Mouse (Mus musculus): Measurements from ENCODE around the gene Zfp882. TPM values are rescaled to one million over a fixed set of nuclear protein-coding genes. Genes with fewer than 3 reads are reported as not detected.
"Not testable (repeated sequence)": the region's sequence is repeated elsewhere in the genome, so short reads cannot be mapped to it uniquely, and the experiment has no call there.

The Zfp882 gene
- polyA plus RNA-seq, 1 experiment from 2014 or later = 7.2 TPM

- no peak overlapping the region for H3K4me3 ChIP-seq
- peaks cover 73% of the 10 kb centered on the region for H3K36me3 ChIP-seq
- H3K9me3 ChIP-seq (replicated peaks) = 0 out of 2 replicates have a peak, but pooled peaks cover 3% of the 10 kb centered on the region
- no peak for DNase-seq (ENCODE audit: low spot score)
- H3K4me1 ChIP-seq = no peaks in the 10 kb centered on the region; the same call in 1 of the 2 replicates
- no peaks in the 10 kb centered on the region for H3K27me3 ChIP-seq (ENCODE audit: low read depth, poor library complexity, severe bottlenecking)
- H3K27ac ChIP-seq = no peak overlapping the region
These were observed 19.4 kb downstream of the Zfp882 start for GRCm38 (mm10) chr8:71927779-71928178.

GRCm38 (mm10) chr8:71938037-71938436, 29.6 kb downstream of the Zfp882 start:
- H3K4me3 ChIP-seq; H3K4me1 ChIP-seq; H3K27me3 ChIP-seq (ENCODE audit: low read depth, poor library complexity, severe bottlenecking); H3K9me3 ChIP-seq (replicated peaks); DNase-seq (ENCODE audit: low spot score); H3K27ac ChIP-seq: not testable (repeated sequence)
- peaks cover 15% of the 10 kb centered on the region for H3K36me3 ChIP-seq
- 90% methylated on average over 2 of the region's 2 CpGs for WGBS

DNA sequence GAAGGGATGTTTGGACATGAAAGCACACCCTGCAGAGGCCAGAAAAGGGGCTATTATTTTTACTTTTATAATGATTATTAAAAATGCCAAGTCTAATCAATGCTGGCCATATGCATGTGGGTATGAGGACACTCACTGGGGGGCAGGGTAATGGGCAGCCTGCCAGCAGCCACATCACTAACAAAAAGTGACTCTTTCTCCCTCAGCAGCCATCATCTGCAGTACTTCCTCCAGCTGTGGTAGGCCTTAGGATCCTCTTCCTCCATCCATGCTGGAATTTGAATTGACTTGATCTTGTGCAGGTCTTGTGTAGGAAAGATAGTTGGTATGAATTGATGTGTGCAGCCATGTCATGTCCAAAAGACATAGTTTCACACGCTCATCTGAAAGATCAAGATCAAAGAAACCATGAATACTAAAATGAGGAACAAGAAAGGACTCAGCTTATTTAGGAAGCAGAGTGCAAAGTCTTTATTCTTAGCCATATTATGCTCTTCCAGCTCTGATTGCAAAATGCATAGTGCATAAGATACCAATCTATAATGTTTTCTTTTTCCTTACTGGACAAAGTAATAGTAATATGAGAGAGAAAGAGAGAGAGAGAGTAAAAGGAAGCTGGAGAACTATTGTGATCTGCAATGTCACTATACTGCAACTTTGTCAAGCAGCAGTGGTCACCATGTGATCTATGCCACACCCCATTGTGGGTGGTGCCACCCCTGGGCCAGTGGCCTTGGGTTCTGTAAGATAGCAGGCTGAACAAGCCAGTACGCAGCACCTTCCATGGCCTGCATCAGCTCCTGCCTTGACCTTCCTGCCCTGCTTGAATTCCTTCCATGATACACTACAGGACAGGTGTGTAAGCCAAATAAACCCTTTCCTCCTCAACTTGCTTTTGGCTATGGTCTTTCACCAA, 32.1 kb downstream of the Zfp882 start:
- Histone ChIP-seq H3K27ac (no peak overlapping the region), H3K9me3 (replicated peaks) (no peaks in the 10 kb centered on the region), H3K27me3 (ENCODE audit: low read depth, poor library complexity, severe bottlenecking) (no peaks in the 10 kb centered on the region), H3K4me3 (no peak overlapping the region), H3K36me3 (no peaks in the 10 kb centered on the region), H3K4me1 (no peaks in the 10 kb centered on the region)
- DNase-seq (ENCODE audit: low spot score) = no peak
- WGBS = 84% methylated on average over 2 of the region's 2 CpGs

DNA sequence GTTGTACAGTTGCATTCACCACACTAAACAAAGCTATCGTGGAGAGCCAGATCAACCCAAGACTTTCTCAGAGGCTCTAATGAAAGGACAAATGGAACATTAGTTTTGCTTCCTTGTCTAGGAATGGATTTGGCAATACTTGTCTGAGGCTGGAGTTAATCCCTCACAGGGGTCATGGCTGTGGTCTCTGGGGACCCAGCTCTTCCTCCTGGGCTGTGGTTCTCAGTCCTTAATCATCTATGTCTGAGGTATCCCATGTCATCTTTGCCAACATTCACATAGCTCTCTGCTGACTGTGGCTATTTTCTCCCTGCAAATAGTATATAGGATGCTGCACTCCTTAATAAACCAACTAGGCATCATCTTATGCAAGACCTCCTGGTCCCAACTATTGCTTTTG, 33.4 kb downstream of the Zfp882 start:
- Histone ChIP-seq H3K9me3 (replicated peaks) (no peaks in the 10 kb centered on the region), H3K27ac (no peak overlapping the region), H3K4me3 (no peak overlapping the region), H3K4me1 (no peaks in the 10 kb centered on the region), H3K36me3 (no peaks in the 10 kb centered on the region), H3K27me3 (ENCODE audit: low read depth, poor library complexity, severe bottlenecking) (no peaks in the 10 kb centered on the region)
- 92% methylated on average over 1 of the region's 1 CpGs for WGBS
- DNase-seq (ENCODE audit: low spot score) = no peak

- no peak for DNase-seq (ENCODE audit: low spot score)
- Histone ChIP-seq H3K36me3 (peaks cover 11% of the 10 kb centered on the region), H3K4me1 (peaks cover 15% of the 10 kb centered on the region), H3K27me3 (ENCODE audit: low read depth, poor library complexity, severe bottlenecking) (no peaks in the 10 kb centered on the region), H3K9me3 (replicated peaks) (no peaks in the 10 kb centered on the region), H3K4me3 (no peak overlapping the region), H3K27ac (no peak overlapping the region)
- WGBS = 89% methylated on average over 5 of the region's 5 CpGs
These were observed 40.2 kb downstream of the Zfp882 start for GRCm38 (mm10) chr8:71948624-71949023.

DNA sequence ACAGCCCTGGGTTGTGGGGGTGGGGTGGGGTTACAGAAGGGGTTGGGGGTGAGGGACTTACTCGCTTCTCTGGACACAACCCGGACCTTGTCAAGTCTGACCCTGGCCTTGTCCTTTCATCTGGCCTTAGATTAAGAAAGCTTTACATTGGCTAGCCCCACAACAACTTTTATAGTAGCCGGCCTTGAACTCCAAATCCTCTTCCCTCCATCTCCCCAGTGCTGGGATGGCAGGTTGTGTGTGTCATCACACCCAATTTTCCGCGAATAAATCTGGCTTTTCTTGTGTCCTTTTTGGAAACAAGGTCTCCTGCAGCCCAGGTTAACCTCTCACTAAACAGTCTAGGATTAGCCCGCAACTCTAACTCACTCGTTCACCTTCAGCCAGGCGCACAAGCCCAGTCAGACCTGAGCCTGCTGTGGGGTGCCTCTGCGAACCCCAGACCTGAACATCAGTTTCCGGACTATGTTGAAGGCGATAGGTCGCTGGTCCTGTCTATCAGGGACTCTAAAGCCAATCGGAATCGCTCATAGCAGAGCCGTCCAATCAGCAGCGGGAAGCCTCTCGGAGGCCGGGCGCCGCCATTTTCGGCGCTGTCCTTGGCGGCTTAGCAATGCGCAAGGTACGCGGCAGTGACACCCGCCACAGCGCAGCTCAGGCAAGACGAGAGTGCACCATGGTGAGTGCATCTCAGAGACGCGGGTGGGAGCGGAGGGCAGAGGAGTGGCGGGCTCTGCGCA, 42.2 kb downstream of the Zfp882 start, which contains the start of gene Zfp961:
Gene Zfp961, plus strand, starts transcription at position 557 of the 740 bp plus-strand sequence.
- peaks cover 31% of the 10 kb centered on the region for H3K36me3 ChIP-seq
- H3K27ac ChIP-seq = peak within 1 kb of the TSS; percentile 90
- peak within 1 kb of the TSS; percentile 87 for H3K4me3 ChIP-seq
- DNase-seq (ENCODE audit: low spot score) = peak; percentile 95
- peaks cover 7% of the 10 kb centered on the region for H3K9me3 ChIP-seq (replicated peaks)
- 4% methylated on average over 34 of the region's 34 CpGs for WGBS
- peaks cover 15% of the 10 kb centered on the region for H3K4me1 ChIP-seq
- no peaks in the 10 kb centered on the region for H3K27me3 ChIP-seq (ENCODE audit: low read depth, poor library complexity, severe bottlenecking)

DNA sequence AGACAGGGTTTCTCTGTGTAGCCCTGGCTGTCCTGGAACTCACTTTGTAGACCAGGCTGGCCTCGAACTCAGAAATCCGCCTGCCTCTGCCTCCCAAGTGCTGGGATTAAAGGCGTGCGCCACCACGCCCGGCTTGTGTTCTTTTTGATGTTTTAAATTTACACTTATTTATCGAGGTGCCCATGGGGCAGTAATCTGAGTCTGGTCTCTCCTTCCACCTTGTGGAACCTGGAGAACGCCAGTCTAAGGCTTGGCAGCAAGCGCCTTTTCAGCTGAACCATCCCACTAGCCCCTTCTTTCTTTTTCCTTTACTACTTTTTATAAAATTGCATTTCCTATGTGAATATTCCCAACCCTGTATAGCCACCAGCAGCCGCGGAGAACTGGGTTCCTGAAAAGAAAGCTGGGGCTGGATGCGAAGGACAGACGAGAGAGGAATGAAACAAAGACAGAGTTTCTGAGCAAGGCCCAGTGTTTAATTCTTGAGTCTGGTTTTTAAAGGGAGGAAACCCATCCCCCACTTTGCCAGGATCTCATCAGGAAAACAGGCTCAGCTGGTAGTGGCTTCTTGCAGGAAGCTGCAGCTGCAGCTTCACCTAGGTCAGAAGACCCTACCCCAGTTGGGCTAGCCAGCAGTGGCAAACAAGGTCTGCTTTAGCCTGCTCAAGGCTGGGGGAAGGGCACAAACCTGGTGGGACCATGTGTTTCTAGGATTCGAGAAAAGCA, 43.2 kb downstream of the Zfp882 start:
- Histone ChIP-seq H3K27ac (peak overlapping the region; percentile 77), H3K36me3 (peaks cover 36% of the 10 kb centered on the region), H3K4me1 (peaks cover 15% of the 10 kb centered on the region), H3K27me3 (ENCODE audit: low read depth, poor library complexity, severe bottlenecking) (no peaks in the 10 kb centered on the region), H3K9me3 (replicated peaks) (peaks cover 7% of the 10 kb centered on the region), H3K4me3 (peak overlapping the region; percentile 87)
- DNase-seq (ENCODE audit: low spot score) = peak; percentile 42
- WGBS = 46% methylated on average over 14 of the region's 14 CpGs

- Histone ChIP-seq H3K27me3 (ENCODE audit: low read depth, poor library complexity, severe bottlenecking) (no peaks in the 10 kb centered on the region), H3K27ac (no peak overlapping the region), H3K4me3 (no peak overlapping the region), H3K9me3 (replicated peaks) (peaks cover 7% of the 10 kb centered on the region), H3K4me1 (peaks cover 15% of the 10 kb centered on the region), H3K36me3 (peaks cover 37% of the 10 kb centered on the region)
- DNase-seq (ENCODE audit: low spot score) = no peak
- WGBS = 79% methylated on average over 1 of the region's 1 CpGs
These were observed 44.1 kb downstream of the Zfp882 start for GRCm38 (mm10) chr8:71952489-71952888.

- not testable (repeated sequence) for H3K9me3 ChIP-seq (replicated peaks); H3K27me3 ChIP-seq (ENCODE audit: low read depth, poor library complexity, severe bottlenecking)
These were observed 44.7 kb downstream of the Zfp882 start for GRCm38 (mm10) chr8:71952961-71953700.

DNA sequence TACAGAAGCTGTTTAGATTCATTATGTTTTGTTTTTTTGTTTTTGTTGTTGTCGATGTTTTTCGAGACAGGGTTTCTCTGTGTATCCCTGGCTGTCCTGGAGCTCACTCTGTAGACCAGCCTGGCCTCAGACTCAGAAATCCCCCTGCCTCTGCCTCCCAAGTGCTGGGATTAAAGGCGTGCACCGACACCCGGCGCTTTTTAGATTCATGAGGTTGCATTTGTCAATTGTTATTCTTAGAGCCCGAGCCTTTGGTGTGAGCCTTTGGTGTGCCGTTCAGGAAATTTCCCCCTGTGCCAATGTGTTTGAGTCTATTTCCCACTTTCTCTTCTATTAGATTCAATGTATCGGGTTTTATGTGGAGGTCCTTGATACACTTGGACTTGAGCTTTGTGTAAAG, 46.3 kb downstream of the Zfp882 start:
- H3K36me3 ChIP-seq = peaks cover 43% of the 10 kb centered on the region
- H3K27me3 ChIP-seq (ENCODE audit: low read depth, poor library complexity, severe bottlenecking) = no peaks in the 10 kb centered on the region
- DNase-seq (ENCODE audit: low spot score) = peak; percentile 24
- H3K27ac ChIP-seq = no peak overlapping the region
- 96% methylated on average over 9 of the region's 9 CpGs for WGBS
- no peak overlapping the region for H3K4me3 ChIP-seq
- peaks cover 15% of the 10 kb centered on the region for H3K4me1 ChIP-seq
- peaks cover 7% of the 10 kb centered on the region for H3K9me3 ChIP-seq (replicated peaks)

More at GRCm38 (mm10) chr8:71952961-71953700, 44.7 kb downstream of the Zfp882 start:
- not testable (repeated sequence) for H3K27ac ChIP-seq, H3K4me3 ChIP-seq
- Histone ChIP-seq H3K4me1 (peaks cover 15% of the 10 kb centered on the region), H3K36me3 (peaks cover 38% of the 10 kb centered on the region)
- DNase-seq (ENCODE audit: low spot score) = peak; percentile 14
- 96% methylated on average over 16 of the region's 16 CpGs for WGBS

GRCm38 (mm10) chr8:71960483-71960882, 52.1 kb downstream of the Zfp882 start:
- Histone ChIP-seq H3K36me3 (peaks cover 52% of the 10 kb centered on the region), H3K4me1 (no peaks in the 10 kb centered on the region)

GRCm38 (mm10) chr8:71961796-71962195, 53.4 kb downstream of the Zfp882 start:
- peak; percentile 1 for DNase-seq (ENCODE audit: low spot score)

More at GRCm38 (mm10) chr8:71960483-71960882, 52.1 kb downstream of the Zfp882 start:
- no peaks in the 10 kb centered on the region for H3K9me3 ChIP-seq (replicated peaks)
- H3K27me3 ChIP-seq (ENCODE audit: low read depth, poor library complexity, severe bottlenecking) = no peaks in the 10 kb centered on the region
- no peak overlapping the region for H3K4me3 ChIP-seq
- no peak overlapping the region for H3K27ac ChIP-seq
- DNase-seq (ENCODE audit: low spot score) = no peak

More at GRCm38 (mm10) chr8:71961796-71962195, 53.4 kb downstream of the Zfp882 start:
- Histone ChIP-seq H3K9me3 (replicated peaks) (no peaks in the 10 kb centered on the region), H3K4me3 (no peak overlapping the region), H3K27me3 (ENCODE audit: low read depth, poor library complexity, severe bottlenecking) (no peaks in the 10 kb centered on the region), H3K36me3 (peaks cover 57% of the 10 kb centered on the region), H3K27ac (no peak overlapping the region), H3K4me1 (no peaks in the 10 kb centered on the region)
- 91% methylated on average over 5 of the region's 5 CpGs for WGBS
